Mouse (Mus musculus) liver, adult (tissue): ENCODE results near the gene Sh3pxd2a.

Source experiments
- GATA4 ChIP-seq: IDR thresholded peaks from 2 replicates; pipeline ENCODE4 v1.6.1; 2014; ENCODE audit warnings: mild to moderate bottlenecking, low read length; ENCODE audit not compliant: insufficient replicate concordance

Sh3pxd2a gene

GRCm38 (mm10) chr19:47390878-47391277, 73.3 kb downstream of the Sh3pxd2a start:
- TF ChIP-seq GATA4, result no peak

- TF ChIP-seq GATA4, result no peak; the same call in 1 of the 2 replicates
Observed at GRCm38 (mm10) chr19:47387887-47388286, 76.3 kb downstream of the Sh3pxd2a start.

- no peak for TF ChIP-seq GATA4
Observed at GRCm38 (mm10) chr19:47387395-47387794, 76.8 kb downstream of the Sh3pxd2a start.

GRCm38 (mm10) chr19:47385971-47386370, 78.2 kb downstream of the Sh3pxd2a start:
- no peak; the same call in 1 of the 2 replicates for TF ChIP-seq GATA4

GRCm38 (mm10) chr19:47384639-47385038, 79.6 kb downstream of the Sh3pxd2a start:
- TF ChIP-seq GATA4, result no peak

GRCm38 (mm10) chr19:47384036-47384435, 80.2 kb downstream of the Sh3pxd2a start:
- TF ChIP-seq GATA4, result no peak

GRCm38 (mm10) chr19:47382268-47382667, 81.9 kb downstream of the Sh3pxd2a start:
- no peak for TF ChIP-seq GATA4

GRCm38 (mm10) chr19:47381011-47381410, 83.2 kb downstream of the Sh3pxd2a start:
- no peak for TF ChIP-seq GATA4

- no peak for TF ChIP-seq GATA4
Observed at GRCm38 (mm10) chr19:47379141-47379540, 85.1 kb downstream of the Sh3pxd2a start.

GRCm38 (mm10) chr19:47374916-47375573, 89.2 kb downstream of the Sh3pxd2a start:
- no peak for TF ChIP-seq GATA4

- no peak for TF ChIP-seq GATA4
Observed at GRCm38 (mm10) chr19:47374440-47374839, 89.8 kb downstream of the Sh3pxd2a start.

- TF ChIP-seq GATA4, result no peak
Observed at GRCm38 (mm10) chr19:47372044-47372443, 92.2 kb downstream of the Sh3pxd2a start.

- no peak for TF ChIP-seq GATA4
Observed at GRCm38 (mm10) chr19:47371521-47371920, 92.7 kb downstream of the Sh3pxd2a start.

- no peak for TF ChIP-seq GATA4
Observed at GRCm38 (mm10) chr19:47369008-47369407, 95.2 kb downstream of the Sh3pxd2a start.

GRCm38 (mm10) chr19:47367271-47367879, 96.8 kb downstream of the Sh3pxd2a start:
- no peak for TF ChIP-seq GATA4

- TF ChIP-seq GATA4, result no peak
Observed at GRCm38 (mm10) chr19:47366576-47366975, 97.6 kb downstream of the Sh3pxd2a start.
